Mouse (Mus musculus): Measurements from ENCODE around the gene Slc5a5.

Slc5a5 gene

GRCm38 (mm10) chr8:70836666-70837065 lies 55.9 kb downstream of the Slc5a5 start:
- no peak for DNase-seq (ENCODE audit: low read depth, low spot score)

GRCm38 (mm10) chr8:70834071-70834470 lies 58.5 kb downstream of the Slc5a5 start:
- DNase-seq (ENCODE audit: low read depth, low spot score) = no peak

GRCm38 (mm10) chr8:70833520-70833919 lies 59.0 kb downstream of the Slc5a5 start:
- no peak for DNase-seq (ENCODE audit: low read depth, low spot score)

GRCm38 (mm10) chr8:70833018-70833482 lies 59.5 kb downstream of the Slc5a5 start:
- no peak for DNase-seq (ENCODE audit: low read depth, low spot score)
